Mouse (Mus musculus) T-cell, adult 2 months (primary cell): ENCODE data around the gene Sfn.

Experiments
- DNase-seq: peaks from one replicate; pipeline ENCODE4 v3.0.0; 2022; ENCODE audit warnings: low spot score

Sfn gene

GRCm38 (mm10) chr4:133619473-133620136 is 17.6 kb upstream of the Sfn start:
- DNase-seq, result no peak

GRCm38 (mm10) chr4:133617936-133618335 is 16.0 kb upstream of the Sfn start:
- DNase-seq, result no peak

GRCm38 (mm10) chr4:133615416-133615815 is 13.4 kb upstream of the Sfn start:
- no peak for DNase-seq

- DNase-seq, result no peak
Observed at GRCm38 (mm10) chr4:133614274-133614761, 12.3 kb upstream of the Sfn start.

GRCm38 (mm10) chr4:133613867-133614266 is 11.9 kb upstream of the Sfn start:
- no peak for DNase-seq

GRCm38 (mm10) chr4:133613026-133613425 is 11.1 kb upstream of the Sfn start:
- no peak for DNase-seq

- no peak for DNase-seq
Observed at GRCm38 (mm10) chr4:133612416-133612815, 10.4 kb upstream of the Sfn start.

GRCm38 (mm10) chr4:133611815-133612214 is 9.8 kb upstream of the Sfn start:
- no peak for DNase-seq

GRCm38 (mm10) chr4:133609719-133610118 is 7.8 kb upstream of the Sfn start:
- DNase-seq, result peak; percentile 83

- no peak for DNase-seq
Observed at GRCm38 (mm10) chr4:133607284-133607683, 5.3 kb upstream of the Sfn start.

- no peak for DNase-seq
Observed at GRCm38 (mm10) chr4:133605330-133605729, 3.4 kb upstream of the Sfn start.

GRCm38 (mm10) chr4:133604856-133605255 is 2.9 kb upstream of the Sfn start:
- DNase-seq, result no peak

GRCm38 (mm10) chr4:133604175-133604574 is 2.2 kb upstream of the Sfn start:
- no peak for DNase-seq

GRCm38 (mm10) chr4:133603056-133603455 is 1.1 kb upstream of the Sfn start:
- no peak for DNase-seq

GRCm38 (mm10) chr4:133600306-133600705 is 1.7 kb downstream of the Sfn start:
- no peak for DNase-seq

- peak; percentile 74 for DNase-seq
Observed at GRCm38 (mm10) chr4:133599571-133600073, 2.3 kb downstream of the Sfn start.

- DNase-seq, result no peak
Observed at GRCm38 (mm10) chr4:133599116-133599515, 2.9 kb downstream of the Sfn start.

- DNase-seq, result no peak
Observed at GRCm38 (mm10) chr4:133598616-133599015, 3.4 kb downstream of the Sfn start.

- no peak for DNase-seq
Observed at GRCm38 (mm10) chr4:133596084-133596483, 5.9 kb downstream of the Sfn start.

- DNase-seq, result no peak
Observed at GRCm38 (mm10) chr4:133595538-133595937, 6.4 kb downstream of the Sfn start.

- DNase-seq, result peak; percentile 59
Observed at GRCm38 (mm10) chr4:133592570-133592969, 9.4 kb downstream of the Sfn start.

- DNase-seq, result peak; percentile 91
Observed at GRCm38 (mm10) chr4:133584059-133584951, 17.7 kb downstream of the Sfn start, which contains the start of gene Gpn2. TSS of gene Gpn2 (plus strand) at chr4:133584362.

GRCm38 (mm10) chr4:133583690-133584058 is 18.3 kb downstream of the Sfn start:
- no peak for DNase-seq
